Mouse (Mus musculus) heart, embryonic 11.5 days (tissue): Measurements from ENCODE around the gene Rem2. TPM values are rescaled to one million over a fixed set of nuclear protein-coding genes. Genes with fewer than 3 reads are reported as not detected.
A peak's percentile ranks its signal among the peaks of the same experiment; 100 is the strongest.

Experiments
- ATAC-seq: fragments of 200-750 bp; cut with Nextera tagmentation; replicated peaks from 2 replicates; pipeline ENCODE4 v1.8.0; 2017; ENCODE audit warnings: moderate library complexity; ENCODE audit not compliant: insufficient number of reproducible peaks, low FRiP score, low TSS enrichment
- H3K27ac ChIP-seq: fragments of 300-500 bp; sonication (generic); 2 replicates; pipeline ENCODE4 v1.5.1; 2014; ENCODE audit warnings: mild to moderate bottlenecking, low read depth, low read length
- H3K27me3 ChIP-seq: fragments of 300-500 bp; sonication (generic); 2 replicates; pipeline ENCODE4 v1.6.1; 2014; ENCODE audit warnings: mild to moderate bottlenecking, low read length, mixed read lengths; ENCODE audit not compliant: control insufficient read depth, insufficient read depth
- H3K36me3 ChIP-seq: fragments of 300-500 bp; sonication (generic); 2 replicates; pipeline ENCODE4 v1.6.1; 2014; ENCODE audit warnings: mild to moderate bottlenecking, low read length, moderate library complexity, mixed read lengths; ENCODE audit not compliant: control insufficient read depth, insufficient read depth
- H3K4me1 ChIP-seq: fragments of 300-500 bp; sonication (generic); 2 replicates; pipeline ENCODE4 v1.6.1; 2014; ENCODE audit warnings: low read length; ENCODE audit not compliant: control insufficient read depth, insufficient read depth
- H3K4me2 ChIP-seq: fragments of 300-500 bp; sonication (generic); 2 replicates; pipeline ENCODE4 v1.6.1; 2014; ENCODE audit warnings: mild to moderate bottlenecking, moderate library complexity
- H3K4me3 ChIP-seq: fragments of 300-500 bp; sonication (generic); 2 replicates; pipeline ENCODE4 v1.5.1; 2014; ENCODE audit warnings: low read depth, low read length
- H3K9ac ChIP-seq: fragments of 300-500 bp; sonication (generic); 2 replicates; pipeline ENCODE4 v1.6.1; 2014; ENCODE audit warnings: mild to moderate bottlenecking, low read depth, low read length, moderate library complexity
- H3K9me3 ChIP-seq: fragments of 300-500 bp; sonication (generic); replicated peaks from 2 replicates; pipeline ENCODE4 v1.6.1; 2016; ENCODE audit warnings: low read length; ENCODE audit not compliant: control insufficient read depth
- WGBS: fragments of 180-500 bp; shearing (Covaris S2); extraction: QIAGEN DNeasy Blood & Tissue Kit; methylation state at CpG from one replicate; pipeline ENCODE4 v1.1.7; 2014; ENCODE audit not compliant: insufficient replicate concordance; 5-methylcytosine and 5-hydroxymethylcytosine counted together
- polyA plus RNA-seq: library from polyadenylated mRNA; unstranded; fragments of >200 nt; fragmentation: Nextera tagmentation; extraction: Ambion mirVana; gene quantifications from 2 replicates; pipeline ENCODE4 v1.2.1, GENCODE M21; 2014

Gene Rem2
- polyA plus RNA-seq, 1 experiment from 2014 or later = 2.0 TPM

DNA sequence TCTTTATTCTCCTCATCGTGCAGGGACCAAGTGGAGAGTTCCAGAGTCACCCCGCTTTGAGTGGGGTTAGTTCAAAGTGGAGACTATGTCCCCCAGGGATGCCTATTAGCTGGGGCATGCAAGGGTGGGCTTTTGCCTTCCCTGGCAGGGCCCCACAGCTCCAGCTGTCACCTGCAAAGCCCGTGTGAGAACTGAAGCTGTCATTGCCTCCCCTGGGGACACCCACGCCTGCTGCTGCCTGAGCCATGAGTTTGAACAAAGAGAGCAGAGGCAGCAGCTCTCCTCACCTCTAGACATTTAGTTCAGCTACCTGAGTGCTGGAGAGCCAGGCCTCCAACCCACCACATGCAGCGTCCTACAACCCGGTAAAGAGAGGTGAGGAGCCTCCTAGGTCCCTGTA is 4.8 kb downstream of the Rem2 start:
- H3K36me3 ChIP-seq = no peaks in the 10 kb centered on the region
- no peak overlapping the region for H3K4me2 ChIP-seq
- peaks cover 15% of the 10 kb centered on the region for H3K4me1 ChIP-seq
- H3K4me3 ChIP-seq = no peak overlapping the region
- H3K27ac ChIP-seq = no peak overlapping the region
- H3K9ac ChIP-seq = no peak overlapping the region; the same call in 1 of the 2 replicates
- no peak for ATAC-seq
- 56% methylated on average over 6 of the region's 6 CpGs for WGBS
- H3K27me3 ChIP-seq = peaks cover 30% of the 10 kb centered on the region
- no peaks in the 10 kb centered on the region for H3K9me3 ChIP-seq

- no peaks in the 10 kb centered on the region for H3K36me3 ChIP-seq
- 75% methylated on average over 8 of the region's 8 CpGs for WGBS
- no peak overlapping the region for H3K4me3 ChIP-seq
- no peak overlapping the region for H3K27ac ChIP-seq
- no peaks in the 10 kb centered on the region for H3K9me3 ChIP-seq
- H3K4me1 ChIP-seq = peaks cover 13% of the 10 kb centered on the region
- no peak overlapping the region for H3K9ac ChIP-seq
- ATAC-seq = no peak
- no peak overlapping the region for H3K4me2 ChIP-seq
- peaks cover 28% of the 10 kb centered on the region for H3K27me3 ChIP-seq
Measured at GRCm38 (mm10) chr14:54481402-54481801, 5.5 kb downstream of the Rem2 start.

DNA sequence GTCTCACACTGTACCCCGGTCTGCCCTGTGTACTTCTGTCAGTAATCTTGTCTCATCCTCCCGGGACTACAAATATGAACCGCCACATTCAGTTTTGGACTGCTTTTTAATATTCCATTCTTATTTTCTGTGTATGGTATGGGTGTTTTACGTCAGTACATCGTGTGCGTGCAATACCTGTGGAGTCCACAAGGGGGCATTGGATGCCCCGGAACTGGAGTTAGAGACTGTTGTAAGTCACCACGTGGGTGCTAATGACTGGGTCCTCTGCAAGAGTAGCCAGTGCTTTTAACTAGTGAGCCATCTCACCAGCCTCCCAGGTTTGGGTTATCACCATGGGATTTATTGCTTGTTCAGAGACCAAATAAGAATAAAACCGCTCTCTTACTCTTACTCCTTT is 6.6 kb downstream of the Rem2 start:
- Histone ChIP-seq H3K4me3 (no peak overlapping the region), H3K4me2 (no peak overlapping the region), H3K36me3 (no peaks in the 10 kb centered on the region), H3K9me3 (no peaks in the 10 kb centered on the region), H3K27me3 (peaks cover 25% of the 10 kb centered on the region), H3K27ac (no peak overlapping the region), H3K4me1 (peaks cover 7% of the 10 kb centered on the region; the same call in 1 of the 2 replicates), H3K9ac (no peak overlapping the region)
- WGBS = 35% methylated on average over 9 of the region's 9 CpGs
- ATAC-seq = no peak

DNA sequence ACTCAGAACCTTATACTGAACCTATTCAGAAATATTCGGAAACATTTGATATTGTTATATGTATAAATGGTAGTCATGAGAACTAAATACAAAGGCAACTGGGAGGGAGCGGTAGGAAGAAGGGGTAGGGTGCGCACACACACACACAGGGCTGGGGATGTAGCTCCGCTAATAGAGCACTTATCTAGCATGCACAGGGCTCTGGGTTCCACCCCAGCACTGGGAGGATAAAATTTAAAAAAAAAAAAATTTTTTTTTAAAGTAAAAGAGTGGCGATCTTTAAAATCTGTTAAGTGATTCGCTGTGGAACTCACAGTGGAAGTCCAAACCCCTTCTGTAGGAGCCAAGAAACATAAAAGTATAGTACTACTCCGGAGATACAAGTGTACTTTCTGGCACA is 10.0 kb downstream of the Rem2 start:
- no peaks in the 10 kb centered on the region for H3K9me3 ChIP-seq
- H3K27ac ChIP-seq = no peak overlapping the region
- H3K9ac ChIP-seq = no peak overlapping the region
- no peak overlapping the region for H3K4me3 ChIP-seq
- H3K4me1 ChIP-seq = no peaks in the 10 kb centered on the region
- H3K27me3 ChIP-seq = peaks cover under 1% of the 10 kb centered on the region; the same call in 1 of the 2 replicates
- 85% methylated on average over 7 of the region's 7 CpGs for WGBS
- H3K4me2 ChIP-seq = no peak overlapping the region
- ATAC-seq = no peak
- H3K36me3 ChIP-seq = no peaks in the 10 kb centered on the region

DNA sequence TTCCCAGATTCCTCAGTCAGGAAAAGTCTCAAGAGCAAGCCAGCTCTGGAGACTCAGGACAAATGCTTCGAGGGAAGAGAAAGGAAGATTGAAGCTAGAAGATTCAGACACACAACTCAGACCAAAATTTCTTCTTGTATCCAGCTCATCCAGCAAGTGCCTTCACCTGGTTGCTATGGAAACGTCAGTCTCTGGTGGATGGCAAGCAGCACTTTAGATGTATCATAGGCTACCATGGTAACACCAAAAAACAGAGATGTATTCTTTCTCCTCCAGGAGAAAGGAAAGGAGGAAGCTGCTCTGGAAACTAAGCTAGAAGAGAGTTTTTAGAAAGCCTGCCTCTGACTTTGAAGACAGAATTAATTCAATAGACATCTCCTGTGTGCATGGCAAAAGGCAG is 11.8 kb downstream of the Rem2 start:
- Histone ChIP-seq H3K9me3 (no peaks in the 10 kb centered on the region), H3K9ac (no peak overlapping the region), H3K27me3 (no peaks in the 10 kb centered on the region), H3K27ac (no peak overlapping the region), H3K36me3 (no peaks in the 10 kb centered on the region), H3K4me3 (no peak overlapping the region), H3K4me1 (no peaks in the 10 kb centered on the region), H3K4me2 (no peak overlapping the region)
- ATAC-seq = no peak
- 63% methylated on average over 2 of the region's 2 CpGs for WGBS

DNA sequence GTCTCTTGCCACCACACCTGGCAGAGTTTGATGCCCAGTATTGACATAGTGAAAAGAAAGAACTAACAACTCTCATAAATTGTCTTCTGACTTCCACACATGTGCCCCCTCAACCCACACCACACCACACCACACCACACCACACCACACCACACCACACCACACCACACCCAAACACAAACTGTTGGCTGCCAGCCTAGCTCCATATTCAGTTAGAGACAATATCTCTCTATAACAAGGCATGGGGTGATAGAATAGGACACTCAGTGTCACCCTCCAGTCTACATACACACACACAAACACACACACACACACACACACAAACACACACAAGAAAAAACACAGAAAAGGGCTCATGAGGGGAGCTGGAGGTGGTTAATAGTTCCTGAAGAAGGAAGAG is 12.4 kb downstream of the Rem2 start:
- H3K4me2 ChIP-seq = no peak overlapping the region
- no peaks in the 10 kb centered on the region for H3K4me1 ChIP-seq
- H3K36me3 ChIP-seq = no peaks in the 10 kb centered on the region
- H3K9me3 ChIP-seq = no peaks in the 10 kb centered on the region
- no peak overlapping the region for H3K27ac ChIP-seq
- H3K4me3 ChIP-seq = no peak overlapping the region
- no peak for ATAC-seq
- H3K27me3 ChIP-seq = no peaks in the 10 kb centered on the region
- H3K9ac ChIP-seq = no peak overlapping the region

DNA sequence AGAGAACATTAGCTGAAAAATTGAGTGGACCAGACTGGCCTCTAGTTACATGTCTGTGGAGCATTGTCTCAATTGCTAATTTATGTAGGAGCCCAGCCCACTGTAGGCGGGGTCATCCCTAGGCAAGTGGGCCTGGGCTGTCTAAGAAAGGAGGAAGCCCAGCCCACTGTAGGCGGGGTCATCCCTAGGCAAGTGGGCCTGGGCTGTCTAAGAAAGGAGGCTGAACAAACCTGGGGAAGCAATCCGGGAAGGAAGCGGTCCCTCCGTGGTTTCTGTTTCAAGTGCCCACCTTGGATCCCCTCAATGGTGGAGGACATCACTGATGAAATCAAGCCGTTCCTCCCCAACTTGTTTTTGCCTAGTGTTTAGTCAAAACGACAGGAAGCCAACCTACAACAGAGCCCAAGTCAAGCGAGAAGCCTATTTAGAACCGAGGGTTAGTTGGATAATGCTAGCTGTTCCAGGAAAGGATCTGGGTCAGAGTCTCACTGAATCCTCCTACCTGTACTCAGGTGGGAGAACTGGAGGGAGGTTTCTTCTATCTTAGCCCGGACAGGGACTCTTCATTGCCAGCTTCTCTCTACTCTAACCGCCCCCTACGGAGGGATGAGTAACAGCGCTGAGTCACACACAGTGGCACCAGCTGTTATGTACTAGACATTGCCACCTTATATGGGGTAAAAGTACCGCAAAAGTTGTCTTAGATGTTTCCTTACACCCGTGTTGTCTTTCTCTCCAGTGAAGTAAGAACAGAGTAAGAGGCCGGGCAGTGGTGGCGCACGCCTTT is 16.6 kb downstream of the Rem2 start:
- no peaks in the 10 kb centered on the region for H3K9me3 ChIP-seq
- no peak overlapping the region for H3K4me2 ChIP-seq
- 0 out of 2 replicates have a peak, but pooled peaks have one; percentile 22 for ATAC-seq
- no peaks in the 10 kb centered on the region for H3K27me3 ChIP-seq
- 62% methylated on average over 18 of the region's 18 CpGs for WGBS
- H3K27ac ChIP-seq = no peak overlapping the region
- no peaks in the 10 kb centered on the region for H3K36me3 ChIP-seq
- H3K9ac ChIP-seq = no peak overlapping the region
- H3K4me3 ChIP-seq = no peak overlapping the region
- no peaks in the 10 kb centered on the region for H3K4me1 ChIP-seq

DNA sequence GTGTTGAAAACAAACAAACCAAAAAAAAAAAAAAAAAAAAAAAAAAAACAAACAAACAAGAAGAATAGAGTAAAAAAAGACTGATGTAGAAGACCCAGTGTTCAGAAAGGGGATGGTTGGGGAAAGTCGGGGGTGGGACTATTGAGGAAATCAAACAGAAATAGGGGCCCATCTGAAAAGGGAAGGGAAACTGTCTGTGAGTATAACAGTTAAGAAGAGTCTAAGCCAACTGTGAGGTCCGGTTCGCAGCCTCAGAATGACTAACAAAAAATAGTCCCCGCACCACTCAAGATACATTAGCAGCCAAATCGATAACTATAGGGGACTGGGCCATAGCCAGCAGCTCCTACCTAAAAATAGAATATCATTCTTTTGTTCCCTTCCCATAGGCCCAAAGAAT is 17.3 kb downstream of the Rem2 start:
- ATAC-seq = no peak
- Histone ChIP-seq H3K27ac (no peak overlapping the region), H3K4me3 (no peak overlapping the region), H3K4me2 (no peak overlapping the region), H3K36me3 (no peaks in the 10 kb centered on the region), H3K9ac (no peak overlapping the region), H3K9me3 (no peaks in the 10 kb centered on the region), H3K27me3 (no peaks in the 10 kb centered on the region), H3K4me1 (no peaks in the 10 kb centered on the region)
- WGBS = 85% methylated on average over 5 of the region's 5 CpGs

DNA sequence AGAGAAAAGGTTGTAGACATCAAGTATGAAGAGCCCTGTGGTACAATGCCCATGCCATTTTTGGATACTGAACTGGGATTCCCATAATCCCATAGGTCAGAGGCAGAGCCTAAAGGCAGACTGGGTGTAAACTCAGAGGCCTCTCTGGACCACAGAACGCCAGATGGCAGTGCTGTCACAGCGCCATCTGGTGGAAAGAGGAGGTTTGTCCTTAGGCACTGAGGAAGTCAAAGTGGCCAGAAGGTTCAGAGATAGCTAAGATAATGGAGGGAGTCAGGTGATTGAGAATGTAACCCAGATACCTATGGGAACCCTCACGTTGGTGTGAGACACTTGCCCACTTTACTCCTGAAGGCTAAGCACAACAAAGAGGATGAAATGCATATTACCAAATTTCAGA is 18.3 kb downstream of the Rem2 start:
- no peaks in the 10 kb centered on the region for H3K27me3 ChIP-seq
- no peak overlapping the region for H3K27ac ChIP-seq
- no peaks in the 10 kb centered on the region for H3K9me3 ChIP-seq
- 2% methylated on average over 3 of the region's 3 CpGs for WGBS
- H3K4me1 ChIP-seq = no peaks in the 10 kb centered on the region
- no peak overlapping the region for H3K4me2 ChIP-seq
- ATAC-seq = no peak
- H3K9ac ChIP-seq = no peak overlapping the region
- H3K4me3 ChIP-seq = no peak overlapping the region
- H3K36me3 ChIP-seq = no peaks in the 10 kb centered on the region
